Mouse (Mus musculus) neural tube, embryonic 15.5 days (tissue): ENCODE measurements around the gene Ak6. TPM values are rescaled to one million over a fixed set of nuclear protein-coding genes. Genes with fewer than 3 reads are reported as not detected.

Experiments
- ATAC-seq: fragments of 200-750 bp; cut with Nextera tagmentation; 2 replicates; pipeline ENCODE4 v1.8.0; 2017; ENCODE audit warnings: mild to moderate bottlenecking, moderate TSS enrichment, moderate library complexity; ENCODE audit not compliant: low FRiP score
- H3K27ac ChIP-seq: fragments of 300-500 bp; sonication (generic); replicated peaks from 2 replicates; pipeline ENCODE4 v1.5.1; 2015; ENCODE audit warnings: mild to moderate bottlenecking, inconsistent platforms
- H3K27me3 ChIP-seq: fragments of 300-500 bp; sonication (generic); replicated peaks from 2 replicates; pipeline ENCODE4 v1.6.1; 2015; ENCODE audit warnings: inconsistent platforms
- H3K36me3 ChIP-seq: fragments of 300-500 bp; sonication (generic); 2 replicates; pipeline ENCODE4 v1.6.1; 2015; ENCODE audit warnings: inconsistent platforms
- H3K4me1 ChIP-seq: fragments of 300-500 bp; sonication (generic); 2 replicates; pipeline ENCODE4 v1.6.1; 2015; ENCODE audit warnings: inconsistent platforms
- H3K4me2 ChIP-seq: fragments of 300-500 bp; sonication (generic); 2 replicates; pipeline ENCODE4 v1.6.1; 2015; ENCODE audit warnings: inconsistent platforms, mild to moderate bottlenecking, moderate library complexity
- H3K4me3 ChIP-seq: fragments of 300-500 bp; sonication (generic); replicated peaks from 2 replicates; pipeline ENCODE4 v1.5.1; 2015; ENCODE audit warnings: mild to moderate bottlenecking, inconsistent platforms
- H3K9ac ChIP-seq: fragments of 300-500 bp; sonication (generic); replicated peaks from 2 replicates; pipeline ENCODE4 v1.6.1; 2015; ENCODE audit warnings: mild to moderate bottlenecking, inconsistent platforms
- H3K9me3 ChIP-seq: fragments of 300-500 bp; sonication (generic); replicated peaks from 2 replicates; pipeline ENCODE4 v1.6.1; 2016; ENCODE audit warnings: inconsistent platforms
- whole genome bisulfite sequencing: fragments of 180-500 bp; shearing (Covaris S2); methylation state at CpG from one replicate; pipeline ENCODE4 v1.1.7; 2015; ENCODE audit warnings: mixed read lengths; 5-methylcytosine and 5-hydroxymethylcytosine counted together
- polyA plus RNA-seq: library from polyadenylated mRNA; unstranded; fragments of >200 nt; fragmentation: Nextera tagmentation; extraction: Ambion mirVana; gene quantifications from 2 replicates; pipeline ENCODE4 v1.2.1, GENCODE M21; 2015

Gene Ak6
- 306 and 309 TPM in 2 replicates for polyA plus RNA-seq

GRCm38 (mm10) chr13:100650550-100651438, at the start of gene Ak6, which contains the start of gene Rad17:
TSS of gene Ak6 (plus strand) at chr13:100650979.
TSS of gene Rad17 (minus strand) at chr13:100651051.
- ATAC-seq: peak; percentile 98
- H3K27ac ChIP-seq: peak within 1 kb of the TSS; percentile 96
- H3K4me3 ChIP-seq: peak within 1 kb of the TSS; percentile 97
- H3K36me3 ChIP-seq: peaks cover 19% of the 10 kb centered on the region
- no peaks in the 10 kb centered on the region for H3K27me3 ChIP-seq
- H3K4me2 ChIP-seq: peak within 1 kb of the TSS; percentile 85
- under 1% methylated on average over 70 of the region's 73 CpGs for WGBS
- peaks cover 17% of the 10 kb centered on the region for H3K4me1 ChIP-seq
- no peaks in the 10 kb centered on the region for H3K9me3 ChIP-seq
- H3K9ac ChIP-seq: peak within 1 kb of the TSS; percentile 86

- Histone ChIP-seq H3K36me3 (no peaks in the 10 kb centered on the region), H3K4me2 (no peak overlapping the region), H3K4me1 (no peaks in the 10 kb centered on the region), H3K4me3 (no peak overlapping the region), H3K9ac (no peak overlapping the region), H3K27me3 (no peaks in the 10 kb centered on the region), H3K27ac (no peak overlapping the region), H3K9me3 (no peaks in the 10 kb centered on the region)
- WGBS: 74% methylated on average over 7 of the region's 8 CpGs
- ATAC-seq: no peak
Measured at GRCm38 (mm10) chr13:100601034-100601433, 49.7 kb upstream of the Ak6 start.

- no peak overlapping the region for H3K4me3 ChIP-seq
- H3K9ac ChIP-seq: no peak overlapping the region
- H3K27ac ChIP-seq: no peak overlapping the region
- no peak overlapping the region for H3K4me2 ChIP-seq
- 57% methylated on average over 5 of the region's 5 CpGs for WGBS
- no peaks in the 10 kb centered on the region for H3K36me3 ChIP-seq
- no peaks in the 10 kb centered on the region for H3K9me3 ChIP-seq
- ATAC-seq: no peak
- no peaks in the 10 kb centered on the region for H3K4me1 ChIP-seq
- no peaks in the 10 kb centered on the region for H3K27me3 ChIP-seq
Measured at GRCm38 (mm10) chr13:100602239-100602902, 48.4 kb upstream of the Ak6 start.

- Histone ChIP-seq H3K9ac (no peak overlapping the region), H3K9me3 (0 out of 2 replicates have a peak, but pooled peaks cover 4% of the 10 kb centered on the region), H3K36me3 (no peaks in the 10 kb centered on the region), H3K4me2 (no peak overlapping the region), H3K27me3 (no peaks in the 10 kb centered on the region), H3K4me1 (no peaks in the 10 kb centered on the region), H3K27ac (no peak overlapping the region), H3K4me3 (no peak overlapping the region)
- ATAC-seq: no peak
- WGBS: 92% methylated on average over 10 of the region's 10 CpGs
Measured at GRCm38 (mm10) chr13:100603031-100603737, 47.6 kb upstream of the Ak6 start.

GRCm38 (mm10) chr13:100603738-100604095, 47.1 kb upstream of the Ak6 start:
- no peaks in the 10 kb centered on the region for H3K4me1 ChIP-seq
- H3K27me3 ChIP-seq: no peaks in the 10 kb centered on the region
- no peak for ATAC-seq
- H3K4me2 ChIP-seq: no peak overlapping the region
- no peak overlapping the region for H3K27ac ChIP-seq
- no peak overlapping the region for H3K9ac ChIP-seq
- H3K4me3 ChIP-seq: no peak overlapping the region
- 0 out of 2 replicates have a peak, but pooled peaks cover 4% of the 10 kb centered on the region for H3K9me3 ChIP-seq
- H3K36me3 ChIP-seq: no peaks in the 10 kb centered on the region
- WGBS: 90% methylated on average over 11 of the region's 11 CpGs

GRCm38 (mm10) chr13:100605845-100606244, 44.9 kb upstream of the Ak6 start:
- no peaks in the 10 kb centered on the region for H3K27me3 ChIP-seq
- WGBS: 67% methylated on average over 1 of the region's 1 CpGs
- H3K4me2 ChIP-seq: no peak overlapping the region
- H3K4me3 ChIP-seq: no peak overlapping the region
- H3K9me3 ChIP-seq: 0 out of 2 replicates have a peak, but pooled peaks cover 4% of the 10 kb centered on the region
- no peak overlapping the region for H3K27ac ChIP-seq
- no peaks in the 10 kb centered on the region for H3K4me1 ChIP-seq
- ATAC-seq: no peak
- no peak overlapping the region for H3K9ac ChIP-seq
- H3K36me3 ChIP-seq: no peaks in the 10 kb centered on the region

- Histone ChIP-seq H3K9me3 (0 out of 2 replicates have a peak, but pooled peaks cover 4% of the 10 kb centered on the region), H3K4me3 (no peak overlapping the region), H3K36me3 (0 out of 2 replicates have a peak, but pooled peaks cover 6% of the 10 kb centered on the region), H3K27ac (no peak overlapping the region), H3K4me2 (no peak overlapping the region), H3K9ac (no peak overlapping the region), H3K27me3 (no peaks in the 10 kb centered on the region), H3K4me1 (no peaks in the 10 kb centered on the region)
- ATAC-seq: no peak
- WGBS: 91% methylated on average over 8 of the region's 8 CpGs
Measured at GRCm38 (mm10) chr13:100607756-100608155, 43.0 kb upstream of the Ak6 start.

GRCm38 (mm10) chr13:100611266-100611665, 39.5 kb upstream of the Ak6 start:
- Histone ChIP-seq H3K4me2 (no peak overlapping the region), H3K4me3 (no peak overlapping the region), H3K27ac (no peak overlapping the region), H3K9ac (no peak overlapping the region), H3K9me3 (0 out of 2 replicates have a peak, but pooled peaks cover 4% of the 10 kb centered on the region), H3K27me3 (no peaks in the 10 kb centered on the region), H3K4me1 (no peaks in the 10 kb centered on the region), H3K36me3 (0 out of 2 replicates have a peak, but pooled peaks cover 6% of the 10 kb centered on the region)
- 93% methylated on average over 13 of the region's 13 CpGs for WGBS
- no peak for ATAC-seq

- Histone ChIP-seq H3K27ac (no peak overlapping the region), H3K27me3 (peaks cover 4% of the 10 kb centered on the region; the same call in 1 of the 2 replicates), H3K4me1 (peaks cover 3% of the 10 kb centered on the region; the same call in 1 of the 2 replicates), H3K9me3 (0 out of 2 replicates have a peak, but pooled peaks cover 4% of the 10 kb centered on the region), H3K9ac (no peak overlapping the region), H3K4me2 (no peak overlapping the region), H3K4me3 (no peak overlapping the region), H3K36me3 (peaks cover 9% of the 10 kb centered on the region; the same call in 1 of the 2 replicates)
- no peak for ATAC-seq
- 93% methylated on average over 10 of the region's 10 CpGs for WGBS
Measured at GRCm38 (mm10) chr13:100612251-100612650, 38.5 kb upstream of the Ak6 start.

- peaks cover 15% of the 10 kb centered on the region for H3K36me3 ChIP-seq
- peaks cover 3% of the 10 kb centered on the region; the same call in 1 of the 2 replicates for H3K4me1 ChIP-seq
- H3K4me2 ChIP-seq: no peak overlapping the region
- H3K4me3 ChIP-seq: no peak overlapping the region
- ATAC-seq: no peak; the same call in 1 of the 2 replicates
- H3K27ac ChIP-seq: no peak overlapping the region
- H3K9me3 ChIP-seq: 0 out of 2 replicates have a peak, but pooled peaks cover under 1% of the 10 kb centered on the region
- WGBS: 55% methylated on average over 2 of the region's 2 CpGs
- no peak overlapping the region for H3K9ac ChIP-seq
- peaks cover 11% of the 10 kb centered on the region for H3K27me3 ChIP-seq
Measured at GRCm38 (mm10) chr13:100612903-100613302, 37.9 kb upstream of the Ak6 start.
